Mouse (Mus musculus) MEL (cell line): ENCODE results near the gene Ptpn14.

Experiments
- BHLHE40 ChIP-seq: IDR thresholded peaks from 2 replicates; pipeline ENCODE4 v1.6.1; 2012; ENCODE audit warnings: low read depth, mild to moderate bottlenecking, inconsistent platforms, low read length, improper control_type of control experiment, borderline replicate concordance
- CHD2 ChIP-seq: IDR thresholded peaks from 2 replicates; pipeline ENCODE4 v1.6.1; 2011; ENCODE audit warnings: low read length, improper control_type of control experiment
- CTCF ChIP-seq, 3 experiments: IDR thresholded peaks in 2 of 3; conservative IDR thresholded peaks in 1 of 3; 2 replicates each; pipeline ENCODE4 v1.5.1; 2011 to 2012; ENCODE audit warnings: low read length in 3 of 3, low read depth in 2 of 3, mild to moderate bottlenecking in 2 of 3, improper control_type of control experiment in 1 of 3, inconsistent platforms in 1 of 3, mixed read lengths in 1 of 3, moderate library complexity in 1 of 3; ENCODE audit not compliant: control insufficient read depth in 1 of 3, insufficient read depth in 1 of 3, poor library complexity in 1 of 3, severe bottlenecking in 1 of 3
- EP300 ChIP-seq, 2 experiments: IDR thresholded peaks; 2 replicates each; pipeline ENCODE4 v1.6.1; 2011; ENCODE audit warnings: improper control_type of control experiment in 2 of 2, low read length in 2 of 2, low read depth in 1 of 2, mild to moderate bottlenecking in 1 of 2
- MAX ChIP-seq: IDR thresholded peaks from 2 replicates; pipeline ENCODE4 v1.6.1; 2011; ENCODE audit warnings: low read length, improper control_type of control experiment
- MEF2A ChIP-seq: IDR thresholded peaks from 2 replicates; pipeline ENCODE4 v1.6.1; 2014; ENCODE audit warnings: low read depth, mild to moderate bottlenecking, inconsistent platforms, low read length, improper control_type of control experiment; ENCODE audit not compliant: poor library complexity, insufficient replicate concordance, severe bottlenecking; ENCODE audit errors: extremely low read depth
- NELFE ChIP-seq: IDR thresholded peaks from 2 replicates; pipeline ENCODE4 v1.6.1; 2011; ENCODE audit warnings: low read depth, low read length, improper control_type of control experiment
- POLR2A ChIP-seq, 2 experiments: IDR thresholded peaks; 2 replicates each; pipeline ENCODE4 v1.6.1; 2011 to 2012; ENCODE audit warnings: low read length in 2 of 2, mild to moderate bottlenecking in 2 of 2, control low read depth in 1 of 2, improper control_type of control experiment in 1 of 2, low read depth in 1 of 2, moderate library complexity in 1 of 2; ENCODE audit not compliant: control insufficient read depth in 1 of 2, insufficient read depth in 1 of 2, poor library complexity in 1 of 2
- POLR2AphosphoS5 ChIP-seq: IDR thresholded peaks from 2 replicates; pipeline ENCODE4 v1.6.1; 2012; ENCODE audit warnings: low read depth, borderline replicate concordance, mild to moderate bottlenecking, inconsistent platforms, low read length, moderate library complexity, mixed read lengths
- RCOR1 ChIP-seq: IDR thresholded peaks from 2 replicates; pipeline ENCODE4 v1.6.1; 2012; ENCODE audit warnings: low read depth, mild to moderate bottlenecking, inconsistent platforms, low read length, improper control_type of control experiment
- USF1 ChIP-seq: IDR thresholded peaks from 2 replicates; pipeline ENCODE4 v1.6.1; 2014; ENCODE audit warnings: low read depth, mild to moderate bottlenecking, inconsistent platforms, low read length, improper control_type of control experiment, moderate library complexity

- TF ChIP-seq CTCF (IDR thresholded peaks at IDR 0.05 in 2 of 3, conservative IDR thresholded peaks at IDR 0.05 in 1 of 3; ENCODE audit: control insufficient read depth in 1 of 3, insufficient read depth in 1 of 3, low read depth in 2 of 3, low read length in 3 of 3, poor library complexity in 1 of 3, severe bottlenecking in 1 of 3) (no peak), NELFE (no peak), MEF2A (no peak), USF1 (no peak), EP300 (IDR thresholded peaks at IDR 0.05; ENCODE audit: low read depth in 1 of 2, low read length in 2 of 2) (no peak), POLR2AphosphoS5 (no peak), MAX (no peak), RCOR1 (no peak), BHLHE40 (no peak), POLR2A (IDR thresholded peaks at IDR 0.05; ENCODE audit: control insufficient read depth in 1 of 2, insufficient read depth in 1 of 2, low read depth in 1 of 2, low read length in 2 of 2, poor library complexity in 1 of 2) (no peak), CHD2 (no peak)
Measured at GRCm38 (mm10) chr1:189774778-189775177, 46.7 kb downstream of the Ptpn14 start.
